ENCODE assay signal across 8 mouse cellular contexts in the genomic region with DNA sequence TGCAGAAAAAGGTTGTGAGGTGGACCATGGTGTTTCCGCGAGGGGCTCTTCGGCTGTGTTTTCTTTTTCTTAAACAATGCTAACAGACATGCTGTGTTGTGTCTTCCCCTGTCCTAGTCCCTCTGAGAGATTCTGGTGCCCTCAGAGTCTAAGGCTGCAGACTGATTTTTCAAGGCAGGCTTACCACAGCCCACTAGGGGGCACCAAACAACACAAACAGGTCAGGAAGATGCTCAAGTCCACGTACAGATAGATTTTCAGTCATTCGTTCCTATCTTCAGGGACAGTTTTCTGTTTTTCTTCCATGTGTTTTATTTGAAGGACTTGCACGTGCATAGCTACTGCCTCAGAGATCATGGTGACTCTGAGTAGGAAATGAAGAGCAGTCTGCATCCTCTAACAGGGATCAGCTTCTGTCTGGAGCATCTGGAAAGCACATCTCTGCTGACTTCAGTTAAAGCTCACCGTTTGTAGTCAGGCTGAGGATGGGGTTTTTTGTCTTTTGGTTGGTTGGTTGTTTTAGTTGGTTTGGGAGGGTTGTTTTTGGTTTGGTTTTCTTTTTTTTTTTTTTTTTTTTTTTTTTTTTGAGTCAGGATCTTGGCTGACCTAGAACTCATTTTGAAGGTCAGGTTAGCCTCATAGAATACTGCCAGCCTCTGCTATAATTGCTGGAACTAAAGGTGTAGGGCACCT. TPM values are rescaled to one million over a fixed set of nuclear protein-coding genes. Genes with fewer than 3 reads are reported as not detected.
A peak's percentile ranks its signal among the peaks of the same experiment; 100 is the strongest.
DNase-seq lines count a peak whose midpoint lies in the region; ATAC-seq lines count a peak whose summit lies in the region.

No protein-coding gene starts in this region.

- ATAC-seq in lung, embryonic 16.5 days (ENCODE audit: low read depth) = peak; percentile 26; the same call in 1 of the 2 replicates

- H3K4me3 ChIP-seq in lung, embryonic 16.5 days (ENCODE audit: low read length) = no peak overlapping the region

- H3K27ac ChIP-seq in lung, embryonic 16.5 days (ENCODE audit: low read length) = no peak overlapping the region

- no peak overlapping the region for H3K4me2 ChIP-seq in lung, embryonic 16.5 days (ENCODE audit: low read depth, low read length)

- no peaks in the 10 kb centered on the region for H3K4me1 ChIP-seq in lung, embryonic 16.5 days (replicated peaks; ENCODE audit: control insufficient read depth, insufficient read depth, low read length)

- DNase-seq in CD4-positive, CD25-positive, alpha-beta regulatory T cell, adult 2 months (ENCODE audit: low read depth, low spot score) = peak; percentile 91
- peak; percentile 88 for DNase-seq in NIH3T3 (ENCODE audit: low read depth)
- peak; percentile 90 for DNase-seq in cerebellum, adult 8-10 months
- peak; percentile 80 for DNase-seq in gastrocnemius, postnatal 10 days
- peak; percentile 57 for DNase-seq in large intestine, adult 2 months (ENCODE audit: low read depth, low spot score)
- DNase-seq in right cerebral cortex, postnatal 25 days = peak; percentile 73
- peak; percentile 70 to 73 for DNase-seq in urinary bladder, postnatal 36 days (ENCODE audit: low spot score in 2 of 2)

- 24% methylated on average over 7 of the region's 7 CpGs for WGBS in large intestine, adult 2 months
- 28% methylated on average over 7 of the region's 7 CpGs for WGBS in lung, embryonic 16.5 days

- no peaks in the 10 kb centered on the region for H3K9me3 ChIP-seq in lung, embryonic 16.5 days (ENCODE audit: control insufficient read depth, low read length)

- H3K36me3 ChIP-seq in lung, embryonic 16.5 days (ENCODE audit: control insufficient read depth, insufficient read depth, low read length) = no peaks in the 10 kb centered on the region

- H3K9ac ChIP-seq in lung, embryonic 16.5 days (ENCODE audit: low read length) = no peak overlapping the region

- no peaks in the 10 kb centered on the region for H3K27me3 ChIP-seq in lung, embryonic 16.5 days (ENCODE audit: control insufficient read depth, insufficient read depth, low read depth, low read length)

RNA-seq across cellular contexts. Expression of gene Spesp1, which starts 13.1 kb away (rescaled TPM):
- total RNA-seq in gastrocnemius, postnatal 10 days (2021) = not detected
- not detected in 2 replicates for polyA plus RNA-seq in large intestine, adult 2 months (2012; rRNA removed)
- not detected in 2 replicates for polyA plus RNA-seq in lung, embryonic 16.5 days (2015; fragmentation: Nextera tagmentation; extraction: Ambion mirVana)

RNA-seq across cellular contexts. Expression of gene Anp32a, which starts 45.9 kb away (rescaled TPM):
- 10 to 100 TPM; 85.7 to 96.6 TPM for total RNA-seq in gastrocnemius, postnatal 10 days (2021)
- 13.2 and 15.1 TPM in 2 replicates for polyA plus RNA-seq in large intestine, adult 2 months (2012; rRNA removed)
- polyA plus RNA-seq in lung, embryonic 16.5 days (2015; fragmentation: Nextera tagmentation; extraction: Ambion mirVana) = 195 and 205 TPM in 2 replicates

Comparison
In these comparisons a context has a peak if more than half of its experiments do, and no peak if none do; other contexts are left out.
1. RNA of gene Anp32a, which starts 45.9 kb away (polyA plus RNA-seq): 195 to 205 TPM in lung, embryonic 16.5 days; 13.2 to 15.1 TPM in large intestine, adult 2 months; every median in the first group is over 10 times any median in the second.
2. Peak in every context shown above with its lines, with median percentiles within 50 percentile points of each other: DNase-seq.